Mouse (Mus musculus) CH12.LX (cell line): ENCODE data around the gene Scrn2. TPM values are rescaled to one million over a fixed set of nuclear protein-coding genes. Genes with fewer than 3 reads are reported as not detected.

Experiments used
- DNase-seq: peaks from one replicate; pipeline ENCODE4 v3.0.0-alpha.2; 2013; ENCODE audit errors: extremely low read depth
- H3K27ac ChIP-seq: 2 replicates; pipeline ENCODE4 v1.5.1; 2012; ENCODE audit warnings: low read depth, mild to moderate bottlenecking, control low read depth, moderate library complexity; ENCODE audit not compliant: insufficient read depth
- H3K27me3 ChIP-seq: replicated peaks from 2 replicates; pipeline ENCODE3; 2012; ENCODE audit warnings: inconsistent platforms
- H3K36me3 ChIP-seq, 2 experiments: replicated peaks in 1 of 2; 2 replicates each; pipeline versions ENCODE3 to v1.6.1; 2012; ENCODE audit warnings: inconsistent platforms in 1 of 2, low read length in 1 of 2, mild to moderate bottlenecking in 1 of 2, mixed read lengths in 1 of 2, moderate library complexity in 1 of 2; ENCODE audit not compliant: control insufficient read depth in 1 of 2, insufficient read depth in 1 of 2
- H3K4me1 ChIP-seq, 2 experiments: 2 replicates each; pipeline ENCODE4 v1.6.1; 2012; ENCODE audit warnings: inconsistent platforms in 1 of 2, moderate library complexity in 1 of 2; ENCODE audit not compliant: insufficient read depth in 2 of 2, control insufficient read depth in 1 of 2
- H3K4me2 ChIP-seq: 2 replicates; pipeline ENCODE4 v1.6.1; 2012; ENCODE audit warnings: low read depth, mild to moderate bottlenecking, control low read depth; ENCODE audit not compliant: poor library complexity, insufficient read depth, severe bottlenecking
- H3K4me3 ChIP-seq, 3 experiments: fragments of 150-350 bp in 1 of 3; sonication (generic) in 1 of 3; replicated peaks in 1 of 3; 2 replicates each; pipeline versions ENCODE3 to v1.5.1; 2011 to 2012; ENCODE audit warnings: low read depth in 2 of 3, low read length in 2 of 3, mild to moderate bottlenecking in 2 of 3, moderate library complexity in 2 of 3, control low read depth in 1 of 3, improper control_type of control experiment in 1 of 3, inconsistent platforms in 1 of 3, mixed read lengths in 1 of 3; ENCODE audit not compliant: poor library complexity in 1 of 3
- H3K79me2 ChIP-seq: replicated peaks from 2 replicates; pipeline ENCODE4 v1.6.1; 2012; ENCODE audit warnings: mild to moderate bottlenecking, moderate library complexity; ENCODE audit not compliant: control insufficient read depth, poor library complexity, insufficient read depth, severe bottlenecking; ENCODE audit errors: extremely low read depth
- H3K9ac ChIP-seq: 2 replicates; pipeline ENCODE4 v1.6.1; 2012; ENCODE audit warnings: low read depth, mild to moderate bottlenecking, control low read depth, moderate library complexity; ENCODE audit not compliant: insufficient read depth
- H3K9me3 ChIP-seq: replicated peaks from 2 replicates; pipeline ENCODE3; 2012; ENCODE audit warnings: low read length, inconsistent platforms, mixed read lengths
- BHLHE40 ChIP-seq: IDR thresholded peaks from 2 replicates; pipeline ENCODE4 v1.6.1; 2011; ENCODE audit warnings: mild to moderate bottlenecking, low read depth, low read length, improper control_type of control experiment
- CHD1 ChIP-seq: IDR thresholded peaks from 2 replicates; pipeline ENCODE4 v1.6.1; 2012; ENCODE audit warnings: low read depth, low read length, improper control_type of control experiment, inconsistent platforms
- CHD2 ChIP-seq: IDR thresholded peaks from 2 replicates; pipeline ENCODE4 v1.6.1; 2011; ENCODE audit warnings: low read length, improper control_type of control experiment
- CTCF ChIP-seq, 2 experiments: IDR thresholded peaks in 1 of 2; conservative IDR thresholded peaks in 1 of 2; 2 replicates each; pipeline ENCODE4 v1.5.1; 2011 to 2012; ENCODE audit warnings: low read depth in 2 of 2, low read length in 2 of 2, improper control_type of control experiment in 1 of 2, inconsistent platforms in 1 of 2, mild to moderate bottlenecking in 1 of 2, moderate library complexity in 1 of 2
- ELF1 ChIP-seq: IDR thresholded peaks from 2 replicates; pipeline ENCODE4 v1.6.1; 2014; ENCODE audit warnings: low read depth, mild to moderate bottlenecking, inconsistent platforms, low read length, improper control_type of control experiment
- EP300 ChIP-seq: IDR thresholded peaks from 2 replicates; pipeline ENCODE4 v1.6.1; 2011; ENCODE audit warnings: low read length, improper control_type of control experiment
- GABPA ChIP-seq: IDR thresholded peaks from 2 replicates; pipeline ENCODE4 v1.6.1; 2012; ENCODE audit warnings: low read depth, low read length, improper control_type of control experiment, inconsistent platforms; ENCODE audit not compliant: insufficient replicate concordance
- HCFC1 ChIP-seq: IDR thresholded peaks from 2 replicates; pipeline ENCODE4 v1.6.1; 2012; ENCODE audit warnings: low read depth, mild to moderate bottlenecking, inconsistent platforms, low read length, improper control_type of control experiment
- IRF4 ChIP-seq: IDR thresholded peaks from 2 replicates; pipeline ENCODE4 v1.6.1; 2014; ENCODE audit warnings: low read depth, mild to moderate bottlenecking, inconsistent platforms, low read length, improper control_type of control experiment
- JUN ChIP-seq: IDR thresholded peaks from 2 replicates; pipeline ENCODE4 v1.6.1; 2011; ENCODE audit warnings: low read depth, mild to moderate bottlenecking, low read length, improper control_type of control experiment, moderate library complexity; ENCODE audit not compliant: insufficient read depth
- JUND ChIP-seq: conservative IDR thresholded peaks from 2 replicates; pipeline ENCODE4 v1.6.1; 2011; ENCODE audit warnings: low read depth, low read length, improper control_type of control experiment
- KAT2A ChIP-seq: IDR thresholded peaks from 2 replicates; pipeline ENCODE4 v1.6.1; 2012; ENCODE audit warnings: low read length, improper control_type of control experiment, inconsistent platforms; ENCODE audit not compliant: insufficient replicate concordance
- MAX ChIP-seq: IDR thresholded peaks from 2 replicates; pipeline ENCODE4 v1.6.1; 2011; ENCODE audit warnings: low read length, improper control_type of control experiment
- MEF2A ChIP-seq: IDR thresholded peaks from 2 replicates; pipeline ENCODE4 v1.6.1; 2014; ENCODE audit warnings: low read depth, mild to moderate bottlenecking, inconsistent platforms, low read length, improper control_type of control experiment, borderline replicate concordance
- MXI1 ChIP-seq: IDR thresholded peaks from 2 replicates; pipeline ENCODE4 v1.6.1; 2011; ENCODE audit warnings: mild to moderate bottlenecking, low read depth, low read length, improper control_type of control experiment
- MYC ChIP-seq: IDR thresholded peaks from 2 replicates; pipeline ENCODE4 v1.6.1; 2011; ENCODE audit warnings: low read depth, mild to moderate bottlenecking, improper control_type of control experiment, low read length
- NELFE ChIP-seq: IDR thresholded peaks from 2 replicates; pipeline ENCODE4 v1.6.1; 2011; ENCODE audit warnings: low read depth, low read length, improper control_type of control experiment
- NRF1 ChIP-seq: IDR thresholded peaks from 2 replicates; pipeline ENCODE4 v1.6.1; 2014; ENCODE audit warnings: low read depth, mild to moderate bottlenecking, inconsistent platforms, low read length, improper control_type of control experiment, moderate library complexity
- PAX5 ChIP-seq: IDR thresholded peaks from 2 replicates; pipeline ENCODE4 v1.6.1; 2012; ENCODE audit warnings: low read length, inconsistent platforms, mixed read lengths
- POLR2A ChIP-seq: IDR thresholded peaks from 2 replicates; pipeline ENCODE4 v1.6.1; 2011; ENCODE audit warnings: low read depth, mild to moderate bottlenecking, improper control_type of control experiment, low read length
- RAD21 ChIP-seq: IDR thresholded peaks from 2 replicates; pipeline ENCODE4 v1.6.1; 2011; ENCODE audit warnings: low read depth, mild to moderate bottlenecking, low read length, improper control_type of control experiment, moderate library complexity
- SIN3A ChIP-seq: IDR thresholded peaks from 2 replicates; pipeline ENCODE4 v1.6.1; 2012; ENCODE audit warnings: low read length, improper control_type of control experiment, inconsistent platforms
- TBP ChIP-seq: conservative IDR thresholded peaks from 2 replicates; pipeline ENCODE4 v1.6.1; 2011; ENCODE audit warnings: low read depth, low read length, improper control_type of control experiment
- TCF12 ChIP-seq: IDR thresholded peaks from 2 replicates; pipeline ENCODE4 v1.6.1; 2014; ENCODE audit warnings: low read depth, mild to moderate bottlenecking, inconsistent platforms, low read length, improper control_type of control experiment
- UBTF ChIP-seq: IDR thresholded peaks from 2 replicates; pipeline ENCODE4 v1.6.1; 2012; ENCODE audit warnings: low read depth, mild to moderate bottlenecking, inconsistent platforms, low read length, improper control_type of control experiment, moderate library complexity
- USF1 ChIP-seq: IDR thresholded peaks from 2 replicates; pipeline ENCODE4 v1.6.1; 2014; ENCODE audit warnings: low read depth, mild to moderate bottlenecking, inconsistent platforms, low read length, improper control_type of control experiment
- USF2 ChIP-seq: conservative IDR thresholded peaks from 2 replicates; pipeline ENCODE4 v1.6.1; 2011; ENCODE audit warnings: low read depth, low read length, improper control_type of control experiment
- ZC3H11A ChIP-seq: IDR thresholded peaks from 2 replicates; pipeline ENCODE4 v1.6.1; 2012; ENCODE audit warnings: low read depth, mild to moderate bottlenecking, inconsistent platforms, low read length, improper control_type of control experiment
- ZKSCAN1 ChIP-seq: IDR thresholded peaks from 2 replicates; pipeline ENCODE4 v1.6.1; 2012; ENCODE audit warnings: low read depth, inconsistent platforms, low read length, improper control_type of control experiment, borderline replicate concordance
- ZNF384 ChIP-seq: IDR thresholded peaks from 2 replicates; pipeline ENCODE4 v1.6.1; 2012; ENCODE audit warnings: low read depth, low read length, improper control_type of control experiment, inconsistent platforms
- dilution Hi-C: fragments of 300-500 bp; cut with MboI; formaldehyde crosslinking; loops from 2 replicates; pipeline ENCODE4 v1.14.3; 2020; ENCODE audit warnings: low sequenced_read_pairs; ENCODE audit not compliant: extremely low pct_unique_long_range_greater_than_20kb, extremely low pct_ligation_motif_present
- in situ Hi-C: fragments of 300-500 bp; cut with MboI; formaldehyde crosslinking; loops from 3 replicates; pipeline ENCODE4 v1.14.3; 2019; ENCODE audit warnings: low sequenced_read_pairs, low pct_ligation_motif_present, low pct_unique_long_range_greater_than_20kb, mixed read lengths
- polyA plus RNA-seq: library from polyadenylated mRNA; unstranded; fragments of >175 nt; gene quantifications from 2 replicates; pipeline ENCODE4 v1.2.1, GENCODE M21; 2012; ENCODE audit warnings: low read depth; ENCODE audit not compliant: insufficient read length
- total RNA-seq, 2 experiments: library from RNA; depleted of rRNA; stranded (reverse); fragments of 300-350 nt in 1 of 2; fragments of >200 nt in 1 of 2; gene quantifications; 2 replicates each; pipeline ENCODE4 v1.2.3; 2012 to 2014

The Scrn2 gene
- total and polyA plus RNA-seq, 3 experiments = 34.5 to 55.8 (median 35.2) TPM

DNA sequence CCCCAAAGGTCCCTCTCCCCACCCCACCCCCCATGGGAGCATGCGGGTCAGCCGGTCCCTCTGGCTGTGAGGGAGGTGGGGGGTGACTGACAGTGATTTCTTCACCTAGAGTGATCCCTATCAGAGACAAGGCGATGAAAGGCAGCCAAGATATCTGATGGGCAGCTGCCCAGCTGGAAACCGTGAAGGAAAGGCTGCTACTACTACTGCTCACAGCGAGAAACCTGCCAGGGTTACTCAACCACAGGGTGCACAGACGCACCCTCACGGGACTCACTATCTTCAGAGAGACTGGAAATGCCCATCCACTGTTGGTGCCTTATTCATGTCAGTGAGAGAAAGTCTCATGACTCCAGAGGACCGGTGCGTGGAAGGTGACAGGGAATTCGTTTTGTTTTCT lies 4.8 kb upstream of the Scrn2 start:
- Histone ChIP-seq H3K36me3 (peaks cover 10 to 38% of the 10 kb centered on the region in 2 experiments), H3K4me2 (peak overlapping the region; percentile 70), H3K4me3 (peak overlapping the region; percentile 56 to 58 (median 57)), H3K79me2 (peaks cover 44% of the 10 kb centered on the region), H3K4me1 (peaks cover 7 to 53% of the 10 kb centered on the region in 2 experiments), H3K27me3 (peaks cover 1% of the 10 kb centered on the region), H3K9me3 (no peaks in the 10 kb centered on the region), H3K27ac (peak overlapping the region; percentile 98), H3K9ac (peak overlapping the region; percentile 86)
- peak; percentile 88 for TF ChIP-seq BHLHE40
- TF ChIP-seq SIN3A = 0 out of 2 replicates have a peak, but pooled peaks have one; percentile 5
- TF ChIP-seq MEF2A = peak; percentile 10; the same call in 1 of the 2 replicates
- no peak for TF ChIP-seq JUN
- peak; percentile 18; the same call in 1 of the 2 replicates for TF ChIP-seq IRF4
- TF ChIP-seq POLR2A = peak; percentile 9; the same call in 1 of the 2 replicates
- peak; percentile 46; the same call in 1 of the 2 replicates for TF ChIP-seq CHD2
- no peak for TF ChIP-seq NRF1
- dilution Hi-C loops (no loop called here), in situ Hi-C loops (loop anchor here (5.0 kb wide), 2 partner anchors 38 to 108 kb away; partner anchors contain the start of gene Cdk5rap3)
- no peak for DNase-seq

DNA sequence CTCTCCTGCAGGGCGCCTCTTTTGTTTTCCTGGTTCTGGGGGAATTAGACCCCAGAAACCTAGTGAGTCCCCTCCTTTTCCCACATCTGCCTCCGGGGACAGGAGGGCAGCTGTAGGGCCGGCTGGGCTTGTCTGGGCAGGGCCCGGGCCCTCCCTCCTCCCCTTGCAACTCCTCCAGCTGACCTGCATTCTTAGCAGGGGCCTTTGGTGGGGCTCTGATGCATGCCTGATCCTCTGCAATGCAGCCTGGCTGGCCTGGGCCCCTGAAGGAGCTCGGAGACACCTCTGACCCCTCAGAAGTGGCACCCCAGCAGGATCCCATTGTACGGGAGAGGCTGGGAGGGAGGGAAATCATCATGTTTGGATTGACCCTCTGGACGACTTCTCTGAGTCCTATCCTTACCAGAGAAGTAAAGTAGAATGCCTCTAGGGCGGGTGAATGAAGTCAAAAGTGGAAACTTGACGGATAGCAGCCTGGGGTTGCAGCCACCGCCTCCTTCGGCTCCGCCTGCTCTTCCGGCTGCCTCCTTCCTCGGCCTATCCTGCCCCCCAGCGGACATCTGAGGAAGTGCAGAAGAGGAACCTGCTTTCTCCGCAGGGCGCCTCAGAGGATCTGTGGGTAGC lies 3.9 kb upstream of the Scrn2 start:
- Histone ChIP-seq H3K9me3 (no peaks in the 10 kb centered on the region), H3K27me3 (no peaks in the 10 kb centered on the region), H3K36me3 (peaks cover 10 to 38% of the 10 kb centered on the region in 2 experiments), H3K4me2 (peak overlapping the region; percentile 70), H3K27ac (peak overlapping the region; percentile 98), H3K9ac (peak overlapping the region; percentile 86), H3K4me3 (peak overlapping the region; percentile 56 to 58 (median 57)), H3K79me2 (peaks cover 35% of the 10 kb centered on the region), H3K4me1 (peaks cover 8 to 55% of the 10 kb centered on the region in 2 experiments)
- in situ Hi-C loops = no loop called here
- dilution Hi-C loops = no loop called here
- DNase-seq = peak; percentile 96
- TF ChIP-seq MEF2A (peak; percentile 77), TBP (peak; percentile 87), NELFE (peak; percentile 84), SIN3A (peak; percentile 95), KAT2A (peak; percentile 63; the same call in 1 of the 2 replicates), IRF4 (peak; percentile 78; the same call in 1 of the 2 replicates), JUND (no peak; the same call in 1 of the 2 replicates), NRF1 (peak; percentile 43; the same call in 1 of the 2 replicates), MYC (peak; percentile 61; the same call in 1 of the 2 replicates), USF1 (no peak), CHD1 (peak; percentile 96; the same call in 1 of the 2 replicates), GABPA (no peak), RAD21 (no peak; the same call in none of the 2 replicates), EP300 (peak; percentile 49; the same call in 1 of the 2 replicates), HCFC1 (peak; percentile 60; the same call in 1 of the 2 replicates), MAX (peak; percentile 72), ZNF384 (0 out of 2 replicates have a peak, but pooled peaks have one; percentile 12), TCF12 (peak; percentile 79), ZKSCAN1 (no peak; the same call in 1 of the 2 replicates), CHD2 (peak; percentile 29; the same call in 1 of the 2 replicates), CTCF (conservative IDR thresholded peaks at IDR 0.05 in 1 of 2, IDR thresholded peaks at IDR 0.05 in 1 of 2; ENCODE audit: low read depth in 2 of 2, low read length in 2 of 2) (peak; percentile 88 to 99), PAX5 (no peak), MXI1 (peak; percentile 89), BHLHE40 (peak; percentile 58), ELF1 (peak; percentile 92), UBTF (peak; percentile 95), USF2 (no peak), ZC3H11A (peak; percentile 98)
